Mouse (Mus musculus) limb, embryonic 12.5 days (tissue): Measurements from ENCODE around the gene Tas2r119. TPM values are rescaled to one million over a fixed set of nuclear protein-coding genes. Genes with fewer than 3 reads are reported as not detected.

ENCODE experiments used
- ATAC-seq: fragments of 200-750 bp; cut with Nextera tagmentation; 2 replicates; pipeline ENCODE4 v1.8.0; 2017; ENCODE audit warnings: low read depth, moderate TSS enrichment; ENCODE audit not compliant: insufficient number of reproducible peaks, insufficient read depth, low FRiP score, low TSS enrichment
- H3K27ac ChIP-seq: fragments of 300-500 bp; sonication (generic); 2 replicates; pipeline ENCODE4 v1.5.1; 2016; ENCODE audit warnings: mild to moderate bottlenecking, moderate library complexity
- H3K27me3 ChIP-seq: fragments of 300-500 bp; sonication (generic); 2 replicates; pipeline ENCODE4 v1.6.1; 2016; ENCODE audit warnings: mild to moderate bottlenecking, moderate library complexity
- H3K36me3 ChIP-seq: fragments of 300-500 bp; sonication (generic); 2 replicates; pipeline ENCODE4 v1.6.1; 2016; ENCODE audit warnings: mild to moderate bottlenecking, moderate library complexity
- H3K4me1 ChIP-seq: fragments of 300-500 bp; sonication (generic); replicated peaks from 2 replicates; pipeline ENCODE4 v1.6.1; 2016
- H3K4me2 ChIP-seq: fragments of 300-500 bp; sonication (generic); 2 replicates; pipeline ENCODE4 v1.6.1; 2016; ENCODE audit warnings: mild to moderate bottlenecking, moderate library complexity
- H3K4me3 ChIP-seq: fragments of 300-500 bp; sonication (generic); replicated peaks from 2 replicates; pipeline ENCODE4 v1.5.1; 2016; ENCODE audit warnings: mild to moderate bottlenecking
- H3K9ac ChIP-seq: fragments of 300-500 bp; sonication (generic); replicated peaks from 2 replicates; pipeline ENCODE4 v1.6.1; 2016; ENCODE audit warnings: mild to moderate bottlenecking, moderate library complexity
- H3K9me3 ChIP-seq: fragments of 300-500 bp; sonication (generic); 2 replicates; pipeline ENCODE4 v1.6.1; 2016; ENCODE audit warnings: mild to moderate bottlenecking, moderate library complexity
- WGBS: fragments of 180-500 bp; shearing (Covaris S2); methylation state at CpG from one replicate; pipeline ENCODE4 v1.1.7; 2016; 5-methylcytosine and 5-hydroxymethylcytosine counted together
- polyA plus RNA-seq: library from polyadenylated mRNA; unstranded; fragments of >200 nt; fragmentation: Nextera tagmentation; extraction: Ambion mirVana; gene quantifications from 2 replicates; pipeline ENCODE4 v1.2.1, GENCODE M21; 2016

The Tas2r119 gene
- polyA plus RNA-seq, 1 experiment from 2014 or later, result not detected

DNA sequence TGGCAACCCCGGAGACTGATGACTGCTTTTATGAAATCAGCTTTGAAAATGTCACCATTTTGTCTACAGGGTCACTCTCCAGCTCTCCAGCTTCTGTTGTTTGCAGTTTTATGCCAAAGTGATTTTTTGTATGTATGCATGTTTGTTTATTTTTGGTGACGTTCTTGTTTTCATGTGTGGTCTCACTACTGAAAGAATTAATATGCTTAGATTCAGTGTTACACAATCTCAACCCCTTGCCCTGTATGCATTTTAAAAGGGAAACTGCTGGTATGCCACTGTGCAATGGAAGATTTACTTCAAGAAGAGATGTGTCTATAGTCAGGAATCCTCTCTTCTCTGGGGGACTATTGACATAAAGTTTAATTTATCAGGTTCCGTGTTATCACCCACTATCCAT, 48.3 kb downstream of the Tas2r119 start:
- no peak overlapping the region for H3K4me2 ChIP-seq
- H3K27ac ChIP-seq, result no peak overlapping the region
- H3K9me3 ChIP-seq, result no peaks in the 10 kb centered on the region
- no peaks in the 10 kb centered on the region for H3K36me3 ChIP-seq
- 93% methylated on average over 3 of the region's 3 CpGs for WGBS
- H3K9ac ChIP-seq, result no peak overlapping the region
- no peak overlapping the region for H3K4me3 ChIP-seq
- H3K4me1 ChIP-seq, result no peaks in the 10 kb centered on the region
- ATAC-seq, result no peak
- H3K27me3 ChIP-seq, result no peaks in the 10 kb centered on the region

DNA sequence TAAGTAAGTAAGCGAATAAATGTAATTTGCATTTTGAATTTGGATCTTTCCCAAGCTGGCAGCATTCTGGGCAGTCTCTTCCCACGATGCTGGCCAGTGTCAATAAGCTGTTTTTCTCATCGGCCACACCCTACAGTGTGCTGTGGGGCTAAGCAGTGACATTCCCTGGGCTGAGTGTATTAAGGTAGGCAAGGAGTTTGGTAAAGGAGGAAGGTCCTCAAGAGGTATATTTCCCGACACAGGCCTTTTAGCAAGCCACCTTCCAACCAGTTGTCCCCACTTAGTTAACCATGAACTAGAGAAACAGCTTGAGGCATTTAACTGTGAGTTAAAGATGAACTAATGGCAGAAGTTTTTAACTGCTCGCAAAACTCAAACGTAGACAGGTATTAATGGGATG, 49.3 kb downstream of the Tas2r119 start:
- H3K4me2 ChIP-seq, result no peak overlapping the region
- ATAC-seq, result no peak
- no peaks in the 10 kb centered on the region for H3K27me3 ChIP-seq
- no peaks in the 10 kb centered on the region for H3K36me3 ChIP-seq
- no peaks in the 10 kb centered on the region for H3K4me1 ChIP-seq
- H3K4me3 ChIP-seq, result no peak overlapping the region
- H3K27ac ChIP-seq, result no peak overlapping the region
- no peaks in the 10 kb centered on the region for H3K9me3 ChIP-seq
- 78% methylated on average over 6 of the region's 6 CpGs for WGBS
- no peak overlapping the region for H3K9ac ChIP-seq

- H3K9me3 ChIP-seq, result no peaks in the 10 kb centered on the region
- H3K4me3 ChIP-seq, result no peak overlapping the region
- no peaks in the 10 kb centered on the region for H3K4me1 ChIP-seq
- no peaks in the 10 kb centered on the region for H3K36me3 ChIP-seq
- no peak overlapping the region for H3K4me2 ChIP-seq
- H3K27ac ChIP-seq, result no peak overlapping the region
- H3K9ac ChIP-seq, result no peak overlapping the region
- H3K27me3 ChIP-seq, result no peaks in the 10 kb centered on the region
- WGBS, result 91% methylated on average over 7 of the region's 7 CpGs
- no peak for ATAC-seq
These were observed 49.9 kb downstream of the Tas2r119 start for GRCm38 (mm10) chr15:32226888-32227395.

Other genes with a start within 250 kb of the Tas2r119 start
- gene Sema5a, start 67.5 kb downstream of the Tas2r119 start, polyA plus RNA-seq, result 21.6 and 29.4 TPM in 2 replicates